Mouse (Mus musculus) lung, postnatal 14 days (tissue): Measurements from ENCODE around the gene Klhl3.
"Not testable (repeated sequence)": the region's sequence is repeated elsewhere in the genome, so short reads cannot be mapped to it uniquely, and the experiment has no call there.

ENCODE experiments used
- DNase-seq: peaks from one replicate; pipeline ENCODE4 v3.0.0; 2021

The Klhl3 gene

GRCm38 (mm10) chr13:58113061-58113900 is at the start of gene Klhl3:
Gene Klhl3 (minus strand): TSS chr13:58113592.
- DNase-seq = peak; percentile 67

- DNase-seq = no peak
Observed at GRCm38 (mm10) chr13:58160761-58161160, 47.4 kb upstream of the Klhl3 start.

DNA sequence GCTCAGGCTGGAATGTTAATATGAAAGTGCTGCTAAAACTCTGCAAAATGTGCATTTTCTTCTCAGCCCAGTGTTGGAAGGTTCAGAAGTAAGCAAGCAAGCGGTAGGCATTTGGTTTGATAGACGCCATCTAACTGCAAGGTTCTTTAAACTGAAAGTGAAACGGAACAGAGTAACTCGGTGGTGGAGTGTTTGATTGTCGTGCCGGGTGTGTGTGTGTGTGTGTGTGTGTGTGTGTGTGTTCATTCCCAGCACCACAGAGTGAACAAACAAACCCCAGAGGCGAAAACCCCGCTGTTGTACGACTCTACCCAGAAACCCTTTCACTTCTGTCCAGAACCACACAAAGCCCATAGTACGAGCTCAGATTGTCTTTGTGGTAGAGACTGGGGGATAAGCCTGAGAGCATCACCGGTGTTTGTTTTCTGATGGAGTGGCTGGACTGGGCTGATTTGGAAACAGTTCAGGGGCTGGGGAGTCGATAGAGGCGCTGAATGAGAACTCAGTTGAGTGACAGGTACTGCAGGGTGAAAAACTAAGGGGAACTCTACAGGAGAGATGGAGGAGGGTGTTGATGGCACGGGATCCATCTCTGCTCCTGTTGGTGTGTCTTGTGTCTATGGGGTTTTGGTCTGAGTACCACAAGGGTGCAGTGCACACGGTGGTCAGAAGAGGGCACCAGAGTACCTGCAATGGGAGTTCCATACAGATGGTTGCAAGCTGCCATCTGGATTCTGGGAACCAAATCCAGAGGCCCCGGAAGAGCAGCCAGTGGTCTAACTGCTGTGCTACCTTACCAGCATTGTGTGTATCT is 44.9 kb upstream of the Klhl3 start:
- peak; percentile 92 for DNase-seq

- peak; percentile 93 for DNase-seq
Observed at GRCm38 (mm10) chr13:58157447-58158098, 44.2 kb upstream of the Klhl3 start, which contains the start of gene Idnk. Gene Idnk (plus strand): TSS chr13:58157649.

- DNase-seq = no peak
Observed at GRCm38 (mm10) chr13:58157036-58157435, 43.6 kb upstream of the Klhl3 start.

GRCm38 (mm10) chr13:58156031-58156430 is 42.6 kb upstream of the Klhl3 start:
- no peak for DNase-seq

GRCm38 (mm10) chr13:58150442-58150841 is 37.0 kb upstream of the Klhl3 start:
- no peak for DNase-seq

DNA sequence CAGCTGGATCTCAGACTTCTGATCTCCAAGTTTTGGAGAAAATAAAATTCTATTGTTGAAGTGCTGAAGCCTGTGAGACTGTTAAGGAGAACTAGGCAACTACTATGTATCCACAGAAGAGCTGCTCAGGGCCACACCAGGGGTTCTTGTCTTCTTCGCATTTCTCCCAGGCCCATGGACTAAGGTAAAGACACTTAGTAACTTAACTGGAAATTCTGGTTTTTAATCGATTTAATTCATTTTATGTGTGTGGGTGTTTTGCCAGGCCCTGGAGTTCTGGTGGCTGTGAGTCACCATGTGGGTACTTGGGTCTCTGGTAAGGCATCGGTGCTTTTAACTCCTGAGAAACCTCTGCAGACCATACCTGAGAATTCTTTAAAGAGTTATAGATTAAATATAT is 36.2 kb upstream of the Klhl3 start:
- no peak for DNase-seq

DNA sequence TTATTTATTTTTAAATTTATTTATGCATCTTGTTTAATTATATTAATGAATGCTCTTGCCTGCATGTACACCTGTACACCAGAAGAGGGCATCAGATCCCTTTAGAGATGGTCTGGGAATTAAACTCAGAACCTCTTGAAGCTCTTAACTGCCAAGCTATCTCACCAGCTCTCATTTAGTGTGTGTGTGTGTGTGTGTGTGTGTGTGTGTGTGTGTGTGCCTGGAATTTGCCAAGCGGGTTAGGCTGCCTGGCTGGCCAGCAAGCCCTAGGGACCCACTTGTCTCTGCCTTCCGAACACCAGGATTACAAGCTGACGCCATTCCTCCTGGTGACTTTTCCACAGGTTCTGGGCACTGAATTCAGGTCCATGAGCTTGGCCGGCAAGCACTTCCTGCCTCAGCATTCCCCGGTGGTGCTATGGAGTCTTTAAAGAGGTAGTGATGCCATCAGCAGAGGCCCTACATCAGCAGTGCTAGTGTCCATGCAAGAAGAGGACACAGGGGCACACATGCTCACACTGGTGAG is 35.7 kb upstream of the Klhl3 start:
- no peak for DNase-seq

DNA sequence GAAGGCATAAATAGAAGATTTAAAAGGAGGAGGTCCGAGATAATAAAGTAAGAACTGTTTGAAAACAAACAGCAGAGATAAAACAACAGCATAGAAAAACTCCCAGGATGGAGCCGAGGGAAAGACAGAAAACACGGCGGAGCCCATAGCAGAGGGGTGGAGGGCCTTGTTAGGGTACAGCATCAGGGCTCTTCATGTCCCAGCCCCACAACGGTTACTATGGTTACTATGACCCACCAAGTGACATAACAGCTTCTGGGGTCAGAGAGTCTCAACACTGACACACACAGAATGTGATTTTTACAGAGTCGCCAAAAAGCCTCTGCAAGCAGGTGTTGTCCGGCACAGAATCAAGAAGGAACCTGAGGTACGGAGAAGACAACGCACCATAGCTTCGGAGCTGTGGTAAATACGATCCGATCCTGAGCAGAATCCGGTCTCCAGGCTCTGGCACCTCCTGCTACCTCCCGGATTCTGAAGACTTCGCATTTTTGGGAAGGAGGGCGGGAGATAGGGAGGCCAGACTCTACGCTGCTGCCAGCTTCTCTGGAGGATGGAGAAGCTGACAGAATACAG is 35.0 kb upstream of the Klhl3 start:
- no peak for DNase-seq

- DNase-seq = no peak
Observed at GRCm38 (mm10) chr13:58147760-58148159, 34.4 kb upstream of the Klhl3 start.

DNA sequence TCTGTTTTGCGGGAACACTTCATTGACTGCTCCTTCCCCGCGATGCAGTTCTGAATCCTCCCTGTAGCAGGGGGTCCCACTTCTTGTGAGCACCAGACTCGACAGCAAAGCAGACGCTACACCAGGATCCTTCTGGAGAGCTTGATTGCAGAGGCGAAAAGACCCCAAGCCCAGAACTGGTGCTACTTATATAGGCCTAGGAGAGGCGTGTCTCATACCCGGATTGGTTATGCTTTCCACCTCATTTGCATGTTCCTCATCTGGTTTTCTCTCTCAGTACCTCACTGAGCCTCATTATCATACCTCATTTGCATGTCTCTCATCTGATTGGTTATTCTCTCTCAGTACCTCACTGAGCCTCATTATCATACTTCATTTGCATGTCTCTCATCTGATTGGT is 33.2 kb upstream of the Klhl3 start:
- DNase-seq = not testable (repeated sequence)

DNA sequence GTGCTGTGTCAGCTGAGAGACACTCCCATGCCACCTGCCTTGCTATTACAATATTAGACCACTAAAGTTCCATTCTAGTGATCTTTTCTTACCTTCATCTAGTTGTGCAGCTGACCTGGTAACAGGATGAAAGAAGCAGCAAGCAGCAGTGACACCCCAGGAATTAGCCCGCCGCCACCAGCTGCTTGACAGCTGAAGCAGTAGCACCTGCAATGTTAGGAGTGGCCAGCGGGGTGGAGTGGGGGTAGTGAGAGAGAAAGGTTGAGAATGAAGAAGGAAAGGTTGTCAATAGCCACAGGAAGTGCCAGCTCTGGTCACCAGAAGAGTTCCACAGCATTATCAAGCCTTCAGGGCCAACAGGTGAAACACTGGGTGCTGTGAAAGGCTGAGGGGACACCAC is 18.3 kb upstream of the Klhl3 start:
- no peak for DNase-seq

GRCm38 (mm10) chr13:58129687-58130246 is 16.4 kb upstream of the Klhl3 start:
- DNase-seq = no peak

GRCm38 (mm10) chr13:58128768-58129671 is 15.6 kb upstream of the Klhl3 start:
- DNase-seq = peak; percentile 95

- DNase-seq = peak; percentile 96
Observed at GRCm38 (mm10) chr13:58128396-58128767, 15.0 kb upstream of the Klhl3 start, which contains the start of gene Hnrnpa0. Gene Hnrnpa0 (minus strand): TSS chr13:58128556.

DNA sequence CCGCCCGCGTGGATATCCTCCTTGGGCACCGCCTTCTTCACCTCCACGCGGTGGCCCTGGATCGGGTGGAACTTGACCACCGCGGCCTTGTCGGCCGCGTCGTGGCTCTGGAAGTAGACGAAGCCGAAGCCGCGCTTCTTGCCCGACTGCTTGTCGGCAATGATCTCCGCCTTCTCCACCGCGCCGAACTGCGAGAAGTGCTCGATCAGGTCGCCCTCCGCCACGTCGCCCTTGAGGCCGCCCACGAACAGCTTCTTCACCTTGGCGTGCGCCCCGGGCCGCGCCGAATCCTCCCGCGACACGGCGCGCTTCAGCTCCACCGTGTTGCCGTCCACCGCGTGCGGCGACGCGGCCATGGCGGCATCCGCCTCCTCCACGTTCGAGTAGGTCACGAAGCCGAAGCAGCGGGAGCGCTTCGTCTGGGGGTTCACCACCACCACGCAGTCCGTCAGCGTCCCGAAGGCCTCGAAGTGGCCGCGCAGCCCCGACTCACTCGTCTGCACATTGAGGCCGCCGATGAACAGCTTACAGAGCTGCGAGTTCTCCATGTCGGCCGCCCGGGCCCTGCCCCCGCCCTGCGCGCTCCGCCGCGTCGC is 14.5 kb upstream of the Klhl3 start:
- DNase-seq = peak; percentile 57

DNA sequence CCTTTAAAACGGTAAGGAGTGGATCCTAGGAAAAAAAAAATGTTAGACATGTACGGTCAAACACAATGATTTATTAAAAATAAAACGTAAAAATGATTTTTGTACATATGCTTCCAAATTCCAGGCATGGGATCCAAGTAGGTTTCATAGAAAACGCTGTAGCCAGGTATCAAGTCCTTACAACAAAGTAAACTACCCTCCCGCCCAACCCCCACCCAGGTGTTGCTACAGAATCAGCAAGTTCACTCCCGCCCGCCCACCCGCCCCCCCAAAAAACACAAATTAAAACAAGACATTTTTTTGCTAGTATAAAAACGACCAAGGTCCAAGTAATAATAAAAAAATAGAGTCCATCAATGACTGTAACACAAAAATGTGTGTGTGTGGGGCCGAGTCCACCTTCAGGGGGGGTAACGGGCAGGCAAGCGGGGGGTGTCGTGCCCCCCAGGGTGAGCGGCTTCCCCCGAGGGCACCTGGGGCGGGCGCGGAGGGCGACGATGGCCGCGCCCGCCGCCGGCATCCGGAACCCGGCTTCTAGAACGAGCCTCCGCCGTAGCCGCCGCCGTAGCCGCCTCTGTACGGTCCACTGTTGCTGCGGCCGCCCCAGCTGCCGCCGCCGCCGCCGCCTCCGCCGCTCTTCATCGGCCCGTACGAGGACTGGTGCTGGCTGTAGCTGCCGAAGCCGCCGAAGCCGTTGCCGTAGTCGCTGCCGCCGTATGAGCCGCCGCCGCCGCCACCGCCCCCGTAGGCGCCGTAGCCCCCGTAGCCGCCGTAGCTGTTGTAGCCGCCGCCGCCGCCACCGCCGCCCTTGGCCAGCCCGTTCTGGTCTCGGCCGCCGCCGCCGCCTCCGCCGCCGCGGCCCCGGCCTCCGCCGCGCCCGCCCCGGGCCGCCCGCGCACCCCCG is 13.7 kb upstream of the Klhl3 start:
- no peak for DNase-seq

DNA sequence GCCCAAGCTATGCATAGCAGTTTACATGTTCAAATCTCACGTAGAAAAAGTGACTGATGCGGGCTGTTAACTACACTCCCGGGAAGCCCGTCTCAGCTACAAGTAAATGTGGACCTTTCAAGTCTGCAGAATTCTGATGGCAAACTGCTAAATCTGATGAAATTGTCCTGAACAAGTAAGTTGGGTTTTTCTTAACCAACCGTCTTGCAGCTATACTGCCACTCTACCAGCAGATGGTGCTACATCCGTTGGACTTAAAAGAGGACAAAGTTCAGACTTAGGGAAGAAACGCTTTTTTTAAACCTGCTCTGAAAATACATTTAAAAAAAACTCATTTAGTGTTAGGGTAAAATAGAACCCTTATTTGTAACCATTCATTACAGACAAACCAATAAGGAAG is 12.7 kb upstream of the Klhl3 start:
- DNase-seq = peak; percentile 58

DNA sequence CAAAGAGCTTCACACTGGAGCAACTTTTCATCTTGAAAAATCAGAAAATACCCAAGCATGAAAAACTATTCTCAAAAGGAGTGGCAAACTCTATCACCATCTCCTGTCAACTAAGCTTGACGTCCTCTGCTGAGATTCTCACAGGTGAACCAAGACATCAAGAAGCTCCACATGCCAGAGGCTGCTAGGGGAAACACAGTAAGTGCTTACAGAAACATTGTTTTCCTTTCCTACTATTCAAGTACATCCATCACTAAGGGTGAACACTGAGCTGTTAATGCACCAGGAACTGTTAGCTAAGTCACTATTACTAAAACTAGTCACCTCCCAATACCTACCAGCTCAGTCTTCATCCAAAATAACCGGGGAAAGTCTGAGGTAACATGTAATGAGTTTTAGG is 11.6 kb upstream of the Klhl3 start:
- no peak for DNase-seq
